Mouse (Mus musculus) lung, adult 2 months (tissue): ENCODE data around the gene Tbc1d2.
"Not testable (repeated sequence)": the region's sequence is repeated elsewhere in the genome, so short reads cannot be mapped to it uniquely, and the experiment has no call there.

Experiments used
- CTCF ChIP-seq: fragments of 200-500 bp; IDR thresholded peaks from 2 replicates; pipeline ENCODE4 v1.5.1; 2011; ENCODE audit warnings: mild to moderate bottlenecking, low read length, control low read depth; ENCODE audit not compliant: insufficient read depth
- POLR2A ChIP-seq: fragments of 200-500 bp; IDR thresholded peaks from 2 replicates; pipeline ENCODE4 v1.6.1; 2011; ENCODE audit warnings: low read depth, mild to moderate bottlenecking, control low read depth, low read length, borderline replicate concordance; ENCODE audit errors: extremely low read depth

- not testable (repeated sequence) for TF ChIP-seq POLR2A, CTCF
Observed at GRCm38 (mm10) chr4:46582024-46582423, 68.0 kb downstream of the Tbc1d2 start.
